Mouse (Mus musculus): Measurements from ENCODE around the gene Crim1. TPM values are rescaled to one million over a fixed set of nuclear protein-coding genes. Genes with fewer than 3 reads are reported as not detected.

Gene Crim1
- polyA plus RNA-seq (2012; rRNA removed): 0.89 and 1.0 TPM in 2 replicates

DNA sequence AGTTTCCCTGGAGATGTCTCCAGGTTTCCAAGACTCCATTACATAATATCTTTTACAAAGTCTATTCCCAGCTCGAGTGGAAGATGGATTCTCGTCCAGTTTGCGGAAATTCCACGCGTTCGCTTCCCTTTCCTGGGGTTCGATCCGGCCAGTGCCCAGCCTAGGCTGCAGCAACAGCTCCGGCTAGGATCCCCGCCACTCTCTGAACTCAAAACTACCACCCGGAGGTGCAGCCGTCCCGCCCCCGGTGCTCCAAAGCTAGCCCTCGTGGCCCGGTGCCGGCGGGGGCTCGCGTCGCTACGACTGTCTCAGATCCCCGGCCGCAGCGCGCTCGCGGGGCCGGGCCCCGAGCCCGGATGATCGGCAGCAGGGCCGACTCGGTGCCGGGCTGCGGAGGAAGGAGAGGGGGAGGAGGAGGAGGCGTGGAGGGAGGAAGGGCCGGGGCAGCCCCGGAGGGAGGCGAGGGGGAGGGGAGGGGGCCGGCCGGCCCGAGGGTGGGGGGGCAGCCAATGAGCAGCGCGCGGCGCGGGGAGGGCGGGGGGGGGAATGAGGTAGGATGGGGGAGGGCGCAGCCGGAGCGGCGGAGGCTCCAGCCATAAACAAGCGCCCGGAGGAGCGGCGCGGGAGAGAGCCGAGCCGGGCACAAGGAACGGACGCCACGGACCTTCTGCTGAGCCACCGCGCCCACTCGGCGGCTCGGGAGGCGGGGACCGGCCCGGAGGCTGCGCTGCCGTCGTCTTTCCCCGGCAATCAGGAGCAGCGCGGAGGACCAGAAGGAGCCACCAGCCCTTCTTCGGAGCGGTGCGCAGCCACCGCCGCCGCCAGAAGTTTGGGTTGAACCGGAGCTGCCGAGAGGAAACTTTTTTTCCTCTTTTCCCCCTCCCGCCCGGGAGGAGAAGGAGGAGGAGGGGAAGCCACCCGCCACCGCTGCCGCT lies at the start of gene Crim1:
Gene Crim1, plus strand, starts transcription at position 623 of the 935 bp plus-strand sequence.

DNA sequence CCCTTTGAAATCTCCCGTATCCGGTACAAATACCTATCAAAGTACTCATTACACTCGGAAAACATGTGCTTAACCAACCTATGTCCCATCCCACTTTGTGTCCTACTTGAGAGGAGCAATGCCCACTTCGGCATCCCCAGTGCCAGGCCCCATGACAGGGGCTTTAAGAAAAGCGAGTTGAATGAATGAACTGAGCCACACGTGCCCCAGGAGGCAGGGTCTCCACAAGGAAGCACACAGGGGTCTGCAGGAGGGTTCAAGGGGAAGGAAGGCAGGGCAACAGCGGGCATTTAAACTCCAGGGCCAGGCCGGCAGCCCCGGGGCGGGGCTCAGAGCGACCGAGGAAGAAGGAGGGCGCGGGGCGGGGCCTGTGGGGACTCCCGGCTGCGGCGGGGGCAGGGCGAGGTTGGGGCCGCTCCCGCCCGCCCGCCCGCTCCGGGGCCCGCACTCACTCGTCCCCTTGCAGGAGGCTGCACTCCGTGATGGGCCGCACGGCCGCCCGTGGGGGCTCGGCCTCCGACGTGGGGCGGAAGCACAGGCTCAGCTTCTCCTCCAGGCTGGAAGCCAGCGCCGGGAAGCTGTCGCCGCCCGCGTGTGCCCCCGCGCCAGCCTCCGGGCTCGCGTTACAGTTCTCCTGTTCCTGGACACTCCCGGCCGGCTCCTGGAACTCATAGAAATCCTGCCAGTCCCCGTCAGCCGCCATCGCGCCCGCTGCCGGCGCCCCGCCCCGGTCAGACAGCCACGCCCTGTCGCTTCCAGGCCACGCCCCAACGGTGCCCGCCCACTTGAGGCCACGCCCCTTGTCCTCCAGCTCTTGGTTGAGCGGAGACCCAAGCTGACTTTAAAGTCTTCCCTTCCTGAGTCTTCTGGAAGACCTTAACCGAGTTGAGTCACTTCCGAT lies 217.6 kb downstream of the Crim1 start, which contains the start of gene Fez2:
Gene Fez2, minus strand, starts transcription at position 772 of the 901 bp plus-strand sequence.

Other genes with a start within 250 kb of the Crim1 start
- gene Fez2, start 217.9 kb downstream of the Crim1 start, polyA plus RNA-seq (2012; rRNA removed): 12.3 and 13.2 TPM in 2 replicates